Mouse (Mus musculus): ENCODE measurements at regions not wholly inside any gene's neighbourhood (a gene's known extent, or its start where the extent isn't known, plus 50 kb on each side); places are given as distances from the start of the nearest gene placed in this dataset.
"Not testable (repeated sequence)": the region's sequence is repeated elsewhere in the genome, so short reads cannot be mapped to it uniquely, and the experiment has no call there.

GRCm38 (mm10) chr15:24348975-24349560, 1064.5 kb downstream of the Basp1 start:
- no peaks in the 10 kb centered on the region for H3K4me1 ChIP-seq (replicated peaks; ENCODE audit: control insufficient read depth, insufficient read depth, low read length)
- H3K4me3 ChIP-seq (replicated peaks; ENCODE audit: low read length): no peak overlapping the region
- WGBS: 44% methylated on average over 1 of the region's 1 CpGs
- no peak overlapping the region for H3K9ac ChIP-seq
- H3K4me2 ChIP-seq (replicated peaks): no peak overlapping the region
- H3K9me3 ChIP-seq (ENCODE audit: control insufficient read depth, low read length): no peaks in the 10 kb centered on the region
- ATAC-seq (ENCODE audit: low FRiP score) (peak; percentile 59; the same call in 1 of the 2 replicates), DNase-seq (ENCODE audit: low spot score) (peak; percentile 48)
- no peaks in the 10 kb centered on the region for H3K36me3 ChIP-seq (replicated peaks; ENCODE audit: control insufficient read depth, insufficient read depth)
- H3K27me3 ChIP-seq (ENCODE audit: control insufficient read depth, insufficient read depth, low read length): no peaks in the 10 kb centered on the region
- no peak overlapping the region for H3K27ac ChIP-seq

GRCm38 (mm10) chr15:24335876-24336275, 1077.7 kb downstream of the Basp1 start:
- not testable (repeated sequence) for H3K4me3 ChIP-seq (replicated peaks; ENCODE audit: low read length); H3K27ac ChIP-seq; H3K4me2 ChIP-seq (replicated peaks); H3K9ac ChIP-seq; H3K4me1 ChIP-seq (replicated peaks; ENCODE audit: control insufficient read depth, insufficient read depth, low read length); H3K9me3 ChIP-seq (ENCODE audit: control insufficient read depth, low read length); ATAC-seq (ENCODE audit: low FRiP score); DNase-seq (ENCODE audit: low spot score); H3K36me3 ChIP-seq (replicated peaks; ENCODE audit: control insufficient read depth, insufficient read depth); H3K27me3 ChIP-seq (ENCODE audit: control insufficient read depth, insufficient read depth, low read length)
- 86% methylated on average over 1 of the region's 1 CpGs for WGBS

- H3K9ac ChIP-seq; H3K27me3 ChIP-seq (ENCODE audit: control insufficient read depth, insufficient read depth, low read length); H3K27ac ChIP-seq; ATAC-seq (ENCODE audit: low FRiP score); DNase-seq (ENCODE audit: low spot score); H3K4me1 ChIP-seq (replicated peaks; ENCODE audit: control insufficient read depth, insufficient read depth, low read length); H3K4me2 ChIP-seq (replicated peaks); H3K36me3 ChIP-seq (replicated peaks; ENCODE audit: control insufficient read depth, insufficient read depth); H3K4me3 ChIP-seq (replicated peaks; ENCODE audit: low read length); H3K9me3 ChIP-seq (ENCODE audit: control insufficient read depth, low read length): not testable (repeated sequence)
- 97% methylated on average over 3 of the region's 3 CpGs for WGBS
Observed at GRCm38 (mm10) chr15:24303123-24303522, 1110.4 kb downstream of the Basp1 start.

GRCm38 (mm10) chr15:24297236-24297635, 1116.3 kb downstream of the Basp1 start:
- Histone ChIP-seq H3K9me3 (ENCODE audit: control insufficient read depth, low read length) (no peaks in the 10 kb centered on the region), H3K4me3 (replicated peaks; ENCODE audit: low read length) (no peak overlapping the region), H3K4me1 (replicated peaks; ENCODE audit: control insufficient read depth, insufficient read depth, low read length) (no peaks in the 10 kb centered on the region), H3K36me3 (replicated peaks; ENCODE audit: control insufficient read depth, insufficient read depth) (no peaks in the 10 kb centered on the region), H3K27ac (no peak overlapping the region), H3K9ac (no peak overlapping the region), H3K27me3 (ENCODE audit: control insufficient read depth, insufficient read depth, low read length) (no peaks in the 10 kb centered on the region), H3K4me2 (replicated peaks) (no peak overlapping the region)
- ATAC-seq (ENCODE audit: low FRiP score): no peak
- no peak for DNase-seq (ENCODE audit: low spot score)

- Histone ChIP-seq H3K27ac (no peak overlapping the region), H3K4me1 (replicated peaks; ENCODE audit: control insufficient read depth, insufficient read depth, low read length) (no peaks in the 10 kb centered on the region), H3K9me3 (ENCODE audit: control insufficient read depth, low read length) (no peaks in the 10 kb centered on the region), H3K4me2 (replicated peaks) (no peak overlapping the region), H3K9ac (no peak overlapping the region), H3K27me3 (ENCODE audit: control insufficient read depth, insufficient read depth, low read length) (no peaks in the 10 kb centered on the region), H3K36me3 (replicated peaks; ENCODE audit: control insufficient read depth, insufficient read depth) (no peaks in the 10 kb centered on the region), H3K4me3 (replicated peaks; ENCODE audit: low read length) (no peak overlapping the region)
- WGBS: 87% methylated on average over 7 of the region's 7 CpGs
- ATAC-seq (ENCODE audit: low FRiP score) (no peak), DNase-seq (ENCODE audit: low spot score) (no peak)
Observed at GRCm38 (mm10) chr15:24296798-24297197, 1116.8 kb downstream of the Basp1 start.

- Histone ChIP-seq H3K4me3 (replicated peaks; ENCODE audit: low read length) (no peak overlapping the region), H3K27ac (no peak overlapping the region), H3K9me3 (ENCODE audit: control insufficient read depth, low read length) (no peaks in the 10 kb centered on the region), H3K27me3 (ENCODE audit: control insufficient read depth, insufficient read depth, low read length) (no peaks in the 10 kb centered on the region), H3K36me3 (replicated peaks; ENCODE audit: control insufficient read depth, insufficient read depth) (no peaks in the 10 kb centered on the region), H3K9ac (no peak overlapping the region), H3K4me1 (replicated peaks; ENCODE audit: control insufficient read depth, insufficient read depth, low read length) (no peaks in the 10 kb centered on the region), H3K4me2 (replicated peaks) (no peak overlapping the region)
- 70% methylated on average over 5 of the region's 5 CpGs for WGBS
- DNase-seq (ENCODE audit: low spot score) (peak; percentile 26), ATAC-seq (ENCODE audit: low FRiP score) (peak; percentile 48; the same call in 1 of the 2 replicates)
Observed at GRCm38 (mm10) chr15:24275100-24275499, 1138.5 kb downstream of the Basp1 start.

GRCm38 (mm10) chr15:24267360-24267759, 1146.2 kb downstream of the Basp1 start:
- H3K4me1 ChIP-seq (replicated peaks; ENCODE audit: control insufficient read depth, insufficient read depth, low read length): no peaks in the 10 kb centered on the region
- H3K27me3 ChIP-seq (ENCODE audit: control insufficient read depth, insufficient read depth, low read length): no peaks in the 10 kb centered on the region
- ATAC-seq (ENCODE audit: low FRiP score) (no peak), DNase-seq (ENCODE audit: low spot score) (no peak)
- H3K4me3 ChIP-seq (replicated peaks; ENCODE audit: low read length): no peak overlapping the region
- H3K9ac ChIP-seq: no peak overlapping the region
- no peaks in the 10 kb centered on the region for H3K36me3 ChIP-seq (replicated peaks; ENCODE audit: control insufficient read depth, insufficient read depth)
- no peak overlapping the region for H3K4me2 ChIP-seq (replicated peaks)
- H3K27ac ChIP-seq: no peak overlapping the region
- no peaks in the 10 kb centered on the region for H3K9me3 ChIP-seq (ENCODE audit: control insufficient read depth, low read length)

All from hindbrain, embryonic 14.5 days (tissue).